Mouse (Mus musculus) liver, embryonic 16.5 days (tissue): ENCODE measurements around the gene Tspan18. TPM values are rescaled to one million over a fixed set of nuclear protein-coding genes. Genes with fewer than 3 reads are reported as not detected.

Source experiments
- ATAC-seq: fragments of 200-750 bp; cut with Nextera tagmentation; 2 replicates; pipeline ENCODE4 v1.8.0; 2017; ENCODE audit warnings: low read depth, mild to moderate bottlenecking, moderate number of reproducible peaks, moderate library complexity
- H3K27ac ChIP-seq: fragments of 300-500 bp; sonication (generic); 2 replicates; pipeline ENCODE4 v1.5.1; 2014; ENCODE audit warnings: mild to moderate bottlenecking, low read length
- H3K27me3 ChIP-seq: fragments of 300-500 bp; sonication (generic); 2 replicates; pipeline ENCODE4 v1.6.1; 2014; ENCODE audit warnings: low read depth, low read length, mixed read lengths; ENCODE audit not compliant: control insufficient read depth, insufficient read depth
- H3K36me3 ChIP-seq: fragments of 300-500 bp; sonication (generic); 2 replicates; pipeline ENCODE4 v1.6.1; 2014; ENCODE audit warnings: mild to moderate bottlenecking; ENCODE audit not compliant: control insufficient read depth, insufficient read depth
- H3K4me1 ChIP-seq: fragments of 300-500 bp; sonication (generic); 2 replicates; pipeline ENCODE4 v1.6.1; 2014; ENCODE audit warnings: low read depth, low read length, mixed read lengths; ENCODE audit not compliant: control insufficient read depth
- H3K4me2 ChIP-seq: fragments of 300-500 bp; sonication (generic); 2 replicates; pipeline ENCODE4 v1.6.1; 2014; ENCODE audit warnings: low read depth, low read length, mixed read lengths
- H3K4me3 ChIP-seq: fragments of 300-500 bp; sonication (generic); 2 replicates; pipeline ENCODE4 v1.5.1; 2014; ENCODE audit warnings: low read depth, mild to moderate bottlenecking, low read length
- H3K9ac ChIP-seq: fragments of 300-500 bp; sonication (generic); 2 replicates; pipeline ENCODE4 v1.6.1; 2014; ENCODE audit warnings: low read depth, low read length
- H3K9me3 ChIP-seq: fragments of 300-500 bp; sonication (generic); replicated peaks from 2 replicates; pipeline ENCODE4 v1.6.1; 2016; ENCODE audit warnings: low read length; ENCODE audit not compliant: control insufficient read depth
- WGBS: fragments of 180-500 bp; shearing (Covaris S2); extraction: QIAGEN DNeasy Blood & Tissue Kit; methylation state at CpG from one replicate; pipeline ENCODE4 v1.1.7; 2014; ENCODE audit not compliant: insufficient replicate concordance; 5-methylcytosine and 5-hydroxymethylcytosine counted together
- polyA plus RNA-seq: library from polyadenylated mRNA; unstranded; fragments of >200 nt; fragmentation: Nextera tagmentation; extraction: Ambion mirVana; gene quantifications from 2 replicates; pipeline ENCODE4 v1.2.1, GENCODE M21; 2015

The Tspan18 gene
- polyA plus RNA-seq, 1 experiment from 2014 or later = 2.0 TPM

DNA sequence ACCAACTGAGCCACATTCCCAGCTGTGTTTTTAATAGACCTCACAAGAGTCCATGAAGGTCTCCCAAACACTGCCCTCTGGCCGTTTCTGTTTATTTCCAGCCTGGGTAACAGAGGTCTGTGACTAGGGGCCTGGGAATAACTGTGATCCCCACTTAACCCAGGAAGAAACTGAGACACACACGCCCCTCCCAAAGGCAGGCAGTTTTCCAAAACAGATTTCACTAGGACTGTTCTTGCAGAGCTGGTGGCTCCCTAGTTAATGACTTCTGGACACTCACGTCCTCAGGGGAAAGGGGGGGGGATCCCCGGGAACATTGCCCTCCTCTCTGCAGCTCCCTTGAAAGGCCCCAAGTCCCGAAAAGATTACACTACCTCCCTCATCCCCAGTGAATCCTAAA is 159.0 kb downstream of the Tspan18 start:
- Histone ChIP-seq H3K27ac (no peak overlapping the region), H3K36me3 (no peaks in the 10 kb centered on the region), H3K4me2 (no peak overlapping the region), H3K4me1 (no peaks in the 10 kb centered on the region; the same call in 1 of the 2 replicates), H3K9ac (no peak overlapping the region), H3K9me3 (no peaks in the 10 kb centered on the region), H3K27me3 (peaks cover 27% of the 10 kb centered on the region), H3K4me3 (no peak overlapping the region)
- no peak for ATAC-seq
- WGBS = 40% methylated on average over 5 of the region's 5 CpGs

GRCm38 (mm10) chr2:93174159-93174558 is 160.1 kb downstream of the Tspan18 start:
- H3K9me3 ChIP-seq = no peaks in the 10 kb centered on the region
- H3K27me3 ChIP-seq = peaks cover 16% of the 10 kb centered on the region
- no peak for ATAC-seq
- 24% methylated on average over 5 of the region's 5 CpGs for WGBS
- no peak overlapping the region for H3K4me3 ChIP-seq
- H3K9ac ChIP-seq = no peak overlapping the region
- no peaks in the 10 kb centered on the region for H3K36me3 ChIP-seq
- no peak overlapping the region for H3K4me2 ChIP-seq
- no peaks in the 10 kb centered on the region; the same call in 1 of the 2 replicates for H3K4me1 ChIP-seq
- H3K27ac ChIP-seq = no peak overlapping the region

GRCm38 (mm10) chr2:93172460-93172859 is 161.8 kb downstream of the Tspan18 start:
- 27% methylated on average over 5 of the region's 5 CpGs for WGBS
- no peaks in the 10 kb centered on the region for H3K9me3 ChIP-seq

GRCm38 (mm10) chr2:93171929-93172328 is 162.4 kb downstream of the Tspan18 start:
- Histone ChIP-seq H3K9ac (no peak overlapping the region), H3K36me3 (no peaks in the 10 kb centered on the region), H3K9me3 (no peaks in the 10 kb centered on the region), H3K4me2 (no peak overlapping the region), H3K4me3 (no peak overlapping the region), H3K27ac (no peak overlapping the region), H3K4me1 (no peaks in the 10 kb centered on the region; the same call in 1 of the 2 replicates), H3K27me3 (peaks cover 7% of the 10 kb centered on the region; the same call in 1 of the 2 replicates)
- WGBS = 53% methylated on average over 6 of the region's 6 CpGs
- no peak for ATAC-seq

More at GRCm38 (mm10) chr2:93172460-93172859, 161.8 kb downstream of the Tspan18 start:
- H3K4me1 ChIP-seq = no peaks in the 10 kb centered on the region; the same call in 1 of the 2 replicates
- no peak overlapping the region for H3K27ac ChIP-seq
- H3K27me3 ChIP-seq = peaks cover 7% of the 10 kb centered on the region; the same call in 1 of the 2 replicates
- ATAC-seq = no peak
- no peak overlapping the region for H3K4me2 ChIP-seq
- H3K9ac ChIP-seq = no peak overlapping the region
- H3K4me3 ChIP-seq = no peak overlapping the region
- H3K36me3 ChIP-seq = no peaks in the 10 kb centered on the region

DNA sequence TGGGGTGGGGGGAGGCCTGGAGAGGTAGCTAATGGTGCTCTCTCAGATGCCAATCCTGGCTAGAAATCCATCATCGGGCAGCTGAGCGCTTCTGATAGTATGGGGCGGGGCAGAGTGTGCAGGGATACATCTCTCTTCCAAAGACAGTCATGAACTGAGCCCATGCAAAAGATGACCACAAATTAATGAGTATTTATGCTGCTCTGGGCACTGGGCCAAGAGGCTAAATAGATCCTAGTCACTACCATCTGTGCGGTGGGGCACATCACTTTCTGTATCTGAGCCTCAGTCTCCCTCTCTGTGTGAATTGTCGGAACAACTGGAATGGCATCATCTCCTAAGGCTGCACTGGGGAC is 163.5 kb downstream of the Tspan18 start:
- H3K9me3 ChIP-seq = no peaks in the 10 kb centered on the region
- no peak overlapping the region for H3K27ac ChIP-seq
- no peak overlapping the region for H3K9ac ChIP-seq
- ATAC-seq = no peak
- no peaks in the 10 kb centered on the region for H3K27me3 ChIP-seq
- WGBS = 65% methylated on average over 5 of the region's 5 CpGs
- no peaks in the 10 kb centered on the region; the same call in 1 of the 2 replicates for H3K4me1 ChIP-seq
- no peak overlapping the region for H3K4me3 ChIP-seq
- H3K36me3 ChIP-seq = no peaks in the 10 kb centered on the region
- H3K4me2 ChIP-seq = no peak overlapping the region

DNA sequence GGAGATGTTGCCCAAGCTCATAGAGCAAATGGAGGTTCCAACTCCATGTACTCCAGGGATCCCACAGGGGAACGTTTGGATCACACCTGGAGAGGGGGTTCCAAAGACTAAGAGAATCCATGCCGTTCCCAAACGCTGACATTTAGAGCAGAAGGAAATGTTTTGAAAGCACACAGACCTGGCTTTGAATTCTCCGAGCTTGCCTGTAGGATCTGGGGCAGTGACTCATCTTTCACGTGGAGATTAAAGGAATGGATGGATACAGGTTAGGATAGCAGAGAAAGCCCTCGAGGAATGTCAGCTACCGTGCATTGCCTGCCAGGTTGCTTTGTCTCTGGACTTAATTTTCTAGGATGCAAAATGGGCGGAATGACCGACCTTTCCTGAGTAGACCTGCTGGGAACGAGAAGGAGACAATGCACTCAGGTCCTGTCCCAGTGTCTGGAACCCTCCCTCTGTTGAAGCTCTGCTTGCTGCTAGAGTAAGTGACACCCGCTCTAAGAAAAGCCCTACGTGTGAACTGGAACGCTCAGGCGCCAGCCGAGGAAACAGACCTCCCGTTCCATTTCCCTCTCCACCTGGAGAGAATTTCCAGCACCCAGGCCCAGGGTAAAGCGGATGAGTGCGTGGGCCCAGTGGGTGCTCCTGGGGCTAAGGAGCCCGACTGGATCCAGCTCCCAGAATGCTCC is 164.0 kb downstream of the Tspan18 start:
- Histone ChIP-seq H3K4me2 (no peak overlapping the region), H3K27ac (no peak overlapping the region), H3K9me3 (no peaks in the 10 kb centered on the region), H3K4me3 (no peak overlapping the region), H3K27me3 (no peaks in the 10 kb centered on the region), H3K4me1 (no peaks in the 10 kb centered on the region; the same call in 1 of the 2 replicates), H3K9ac (no peak overlapping the region), H3K36me3 (no peaks in the 10 kb centered on the region)
- no peak for ATAC-seq
- 55% methylated on average over 19 of the region's 19 CpGs for WGBS

GRCm38 (mm10) chr2:93166734-93167406 is 167.4 kb downstream of the Tspan18 start:
- 40% methylated on average over 14 of the region's 14 CpGs for WGBS
- no peaks in the 10 kb centered on the region for H3K4me1 ChIP-seq

GRCm38 (mm10) chr2:93166295-93166694 is 168.0 kb downstream of the Tspan18 start:
- Histone ChIP-seq H3K27ac (no peak overlapping the region), H3K27me3 (no peaks in the 10 kb centered on the region), H3K9ac (no peak overlapping the region), H3K9me3 (no peaks in the 10 kb centered on the region), H3K36me3 (no peaks in the 10 kb centered on the region), H3K4me1 (no peaks in the 10 kb centered on the region), H3K4me2 (no peak overlapping the region), H3K4me3 (no peak overlapping the region)
- 58% methylated on average over 6 of the region's 6 CpGs for WGBS
- ATAC-seq = no peak

More at GRCm38 (mm10) chr2:93166734-93167406, 167.4 kb downstream of the Tspan18 start:
- Histone ChIP-seq H3K27ac (no peak overlapping the region), H3K36me3 (no peaks in the 10 kb centered on the region), H3K27me3 (no peaks in the 10 kb centered on the region), H3K4me2 (no peak overlapping the region), H3K9ac (no peak overlapping the region), H3K4me3 (no peak overlapping the region), H3K9me3 (no peaks in the 10 kb centered on the region)
- ATAC-seq = no peak

- no peak for ATAC-seq
- Histone ChIP-seq H3K27me3 (no peaks in the 10 kb centered on the region), H3K9me3 (no peaks in the 10 kb centered on the region), H3K4me3 (no peak overlapping the region), H3K27ac (no peak overlapping the region), H3K9ac (no peak overlapping the region), H3K4me1 (no peaks in the 10 kb centered on the region), H3K36me3 (no peaks in the 10 kb centered on the region), H3K4me2 (no peak overlapping the region)
- 54% methylated on average over 6 of the region's 6 CpGs for WGBS
Observed at GRCm38 (mm10) chr2:93163750-93164335, 170.5 kb downstream of the Tspan18 start.
